Mouse (Mus musculus): ENCODE measurements around the gene Svbp. TPM values are rescaled to one million over a fixed set of nuclear protein-coding genes. Genes with fewer than 3 reads are reported as not detected.

Gene Svbp
- polyA plus RNA-seq, 1 experiment: 24.0 TPM

GRCm38 (mm10) chr4:119248407-119248965 is 53.4 kb downstream of the Svbp start:
- TF ChIP-seq POLR2A (IDR thresholded peaks at IDR 0.05; ENCODE audit: borderline replicate concordance, extremely low read depth, low read depth, low read length): no peak
- TF ChIP-seq CTCF (IDR thresholded peaks at IDR 0.05; ENCODE audit: insufficient read depth, low read length): no peak
- H3K4me3 ChIP-seq (replicated peaks; ENCODE audit: extremely low read depth, low read depth, low read length): no peak overlapping the region
- WGBS: 67% methylated on average over 11 of the region's 11 CpGs
- H3K4me1 ChIP-seq (ENCODE audit: control insufficient read depth, insufficient read depth, low read length): peaks cover 6% of the 10 kb centered on the region
- DNase-seq: peak; percentile 32

Other genes with a start within 250 kb of the Svbp start
- not detected in 2 replicates for gene Lao1, start 233.7 kb upstream of the Svbp start, polyA plus RNA-seq (2012; rRNA removed)
- gene Slc2a1, start 86.6 kb upstream of the Svbp start, polyA plus RNA-seq (2012; rRNA removed): 32.0 and 39.0 TPM in 2 replicates
- gene Zfp691, start 21.1 kb upstream of the Svbp start, polyA plus RNA-seq (2012; rRNA removed): 8.9 and 10.1 TPM in 2 replicates
- gene Ermap, start 5.3 kb upstream of the Svbp start, polyA plus RNA-seq (2012; rRNA removed): 0.06 and 0.66 TPM in 2 replicates
- gene Tmem269, start 22.9 kb downstream of the Svbp start, polyA plus RNA-seq (2012; rRNA removed): 0.25 and 0.28 TPM in 2 replicates
- gene AU022252, start 37.4 kb downstream of the Svbp start, polyA plus RNA-seq (2012; rRNA removed): 3.4 and 6.5 TPM in 2 replicates
- gene P3h1, start 37.6 kb downstream of the Svbp start, polyA plus RNA-seq (2012; rRNA removed): 22.4 and 24.0 TPM in 2 replicates
- 1.2 TPM in 2 replicates for gene Cldn19, start 60.1 kb downstream of the Svbp start, polyA plus RNA-seq (2012; rRNA removed)
- 158 and 195 TPM in 2 replicates for gene Ybx1, start 99.3 kb downstream of the Svbp start, polyA plus RNA-seq (2012; rRNA removed)
- 3.2 and 5.3 TPM in 2 replicates for gene Ppih, start 125.2 kb downstream of the Svbp start, polyA plus RNA-seq (2012; rRNA removed)
- 3.4 and 4.2 TPM in 2 replicates for gene Ccdc30, start 220.2 kb downstream of the Svbp start, polyA plus RNA-seq (2012; rRNA removed)
- gene Ppcs, start 227.1 kb downstream of the Svbp start, polyA plus RNA-seq (2012; rRNA removed): 9.3 and 9.9 TPM in 2 replicates
- 5.8 and 6.4 TPM in 2 replicates for gene Zmynd12, start 227.5 kb downstream of the Svbp start, polyA plus RNA-seq (2012; rRNA removed)